Mouse (Mus musculus): ENCODE measurements around the gene Lsamp.

Gene Lsamp

GRCm38 (mm10) chr16:41258145-41259035 lies 1274.2 kb downstream of the Lsamp start:
- peak; percentile 78 for DNase-seq

- no peak for DNase-seq
Observed at GRCm38 (mm10) chr16:41275999-41276671, 1292.0 kb downstream of the Lsamp start.

GRCm38 (mm10) chr16:41317992-41318391 lies 1333.8 kb downstream of the Lsamp start:
- no peak for DNase-seq

GRCm38 (mm10) chr16:41343431-41343830 lies 1359.3 kb downstream of the Lsamp start:
- no peak for DNase-seq

- no peak for DNase-seq
Observed at GRCm38 (mm10) chr16:41365138-41365537, 1381.0 kb downstream of the Lsamp start.

GRCm38 (mm10) chr16:41383702-41384101 lies 1399.5 kb downstream of the Lsamp start:
- DNase-seq = no peak

GRCm38 (mm10) chr16:41384288-41384687 lies 1400.1 kb downstream of the Lsamp start:
- DNase-seq = no peak

GRCm38 (mm10) chr16:41408850-41409249 lies 1424.7 kb downstream of the Lsamp start:
- no peak for DNase-seq

GRCm38 (mm10) chr16:41410671-41411070 lies 1426.5 kb downstream of the Lsamp start:
- DNase-seq = no peak

GRCm38 (mm10) chr16:41417363-41417762 lies 1433.2 kb downstream of the Lsamp start:
- DNase-seq = peak; percentile 10

- DNase-seq = no peak
Observed at GRCm38 (mm10) chr16:41467391-41467790, 1483.2 kb downstream of the Lsamp start.

GRCm38 (mm10) chr16:41478694-41479093 lies 1494.5 kb downstream of the Lsamp start:
- no peak for DNase-seq

GRCm38 (mm10) chr16:41481832-41482231 lies 1497.7 kb downstream of the Lsamp start:
- DNase-seq = no peak

- no peak for DNase-seq
Observed at GRCm38 (mm10) chr16:41510915-41511552, 1526.9 kb downstream of the Lsamp start.

- no peak for DNase-seq
Observed at GRCm38 (mm10) chr16:41521566-41521965, 1537.4 kb downstream of the Lsamp start.

GRCm38 (mm10) chr16:41524266-41524665 lies 1540.1 kb downstream of the Lsamp start:
- peak; percentile 58 for DNase-seq

- peak; percentile 67 for DNase-seq
Observed at GRCm38 (mm10) chr16:41532661-41533551, 1548.7 kb downstream of the Lsamp start.

- DNase-seq = peak; percentile 42
Observed at GRCm38 (mm10) chr16:41533686-41534085, 1549.5 kb downstream of the Lsamp start.

GRCm38 (mm10) chr16:41535806-41536205 lies 1551.6 kb downstream of the Lsamp start:
- DNase-seq = peak; percentile 31

GRCm38 (mm10) chr16:41542641-41543040 lies 1558.5 kb downstream of the Lsamp start:
- DNase-seq = no peak

GRCm38 (mm10) chr16:41551164-41551563 lies 1567.0 kb downstream of the Lsamp start:
- DNase-seq = no peak

- DNase-seq = no peak
Observed at GRCm38 (mm10) chr16:41551851-41552262, 1567.7 kb downstream of the Lsamp start.

Measured in cerebellum, adult 8-10 months (tissue).